Comparison of ENCODE assay signal across 27 mouse cellular contexts in the genomic region with DNA sequence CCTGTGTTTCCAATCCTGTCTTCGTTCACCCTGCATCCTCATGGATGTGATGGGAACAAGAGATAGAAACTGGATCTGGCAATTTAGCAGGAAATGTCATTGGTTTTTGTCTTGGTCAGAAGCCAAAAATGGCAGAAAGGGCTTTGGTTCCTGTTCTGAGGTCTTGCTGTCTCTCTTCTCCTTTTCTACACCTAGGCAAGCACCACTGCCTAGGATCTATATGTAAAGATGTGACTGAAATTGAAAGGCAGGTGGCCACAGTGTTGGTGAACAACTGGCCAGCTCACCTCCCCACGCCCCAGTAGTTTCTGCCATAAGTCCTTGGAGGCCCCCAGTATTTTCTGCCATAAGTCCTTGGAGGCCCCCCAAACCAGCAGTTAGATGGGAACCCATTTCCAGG. TPM values are rescaled to one million over a fixed set of nuclear protein-coding genes. Genes with fewer than 3 reads are reported as not detected.
DNase-seq lines count a peak whose midpoint lies in the region; ATAC-seq and TF ChIP-seq lines count a peak whose summit lies in the region.
"Had no signal": no experiment of that assay in that cellular context is flagged by ENCODE, and none has a peak within 500 bp of the region (broad histone marks: within the 10 kb centered on the region; RNA-seq: fewer than 3 reads in every experiment).

No protein-coding gene starts in this region.

- no peak overlapping the region for H3K9ac ChIP-seq in forebrain, embryonic 13.5 days
- H3K9ac ChIP-seq: embryonic facial prominence, embryonic 13.5 days; forebrain, embryonic 12.5 days; heart, embryonic 13.5 days; hindbrain, embryonic 12.5 days; hindbrain, embryonic 15.5 days; intestine, embryonic 15.5 days had no signal

- no peak overlapping the region for H3K4me3 ChIP-seq in spleen, adult 2 months (ENCODE audit: extremely low read depth, insufficient read depth, insufficient read length)
- H3K4me3 ChIP-seq in forebrain, embryonic 13.5 days = no peak overlapping the region
- H3K4me3 ChIP-seq: embryonic facial prominence, embryonic 10.5 days; embryonic facial prominence, embryonic 13.5 days; erythroblast, embryonic 14.5 days; forebrain, embryonic 12.5 days; heart, adult 2 months; heart, embryonic 10.5 days; heart, embryonic 13.5 days; hindbrain, embryonic 12.5 days; hindbrain, embryonic 15.5 days; intestine, embryonic 15.5 days had no signal

- WGBS in spleen, adult 2 months = 88% methylated on average over 2 of the region's 2 CpGs
- 98% methylated on average over 2 of the region's 2 CpGs for WGBS in forebrain, embryonic 13.5 days

- peaks cover 4% of the 10 kb centered on the region for H3K4me1 ChIP-seq in spleen, adult 2 months (ENCODE audit: control insufficient read depth, insufficient read depth, insufficient read length)
- no peaks in the 10 kb centered on the region for H3K4me1 ChIP-seq in forebrain, embryonic 13.5 days
- H3K4me1 ChIP-seq: forebrain, embryonic 12.5 days; heart, embryonic 10.5 days; heart, embryonic 13.5 days; hindbrain, embryonic 12.5 days; hindbrain, embryonic 15.5 days; intestine, embryonic 15.5 days had no signal

- H3K36me3 ChIP-seq in spleen, adult 2 months (ENCODE audit: control insufficient read depth, insufficient read depth, low read length) = no peaks in the 10 kb centered on the region
- H3K36me3 ChIP-seq in splenic B cell, adult 2 months (ENCODE audit: control insufficient read depth, insufficient read depth, low read length, poor library complexity, severe bottlenecking) = no peaks in the 10 kb centered on the region
- H3K36me3 ChIP-seq in forebrain, embryonic 13.5 days (ENCODE audit: poor library complexity, severe bottlenecking) = no peaks in the 10 kb centered on the region
- H3K36me3 ChIP-seq: embryonic facial prominence, embryonic 10.5 days; embryonic facial prominence, embryonic 13.5 days; forebrain, embryonic 12.5 days; heart, embryonic 10.5 days; heart, embryonic 13.5 days; hindbrain, embryonic 12.5 days; hindbrain, embryonic 15.5 days; intestine, embryonic 15.5 days had no signal

- peak overlapping the region; percentile 23; the same call in 1 of the 2 replicates for H3K27ac ChIP-seq in spleen, adult 2 months (ENCODE audit: insufficient read depth, low read length)
- H3K27ac ChIP-seq in forebrain, embryonic 13.5 days = no peak overlapping the region
- H3K27ac ChIP-seq: embryonic facial prominence, embryonic 10.5 days; embryonic facial prominence, embryonic 13.5 days; forebrain, embryonic 12.5 days; heart, adult 2 months; heart, embryonic 10.5 days; heart, embryonic 13.5 days; hindbrain, embryonic 12.5 days; hindbrain, embryonic 15.5 days; intestine, embryonic 15.5 days had no signal

- no peak for TF ChIP-seq POLR2A in spleen, adult 2 months (IDR thresholded peaks at IDR 0.05; ENCODE audit: low read depth, low read length)

- ATAC-seq in common myeloid progenitor, adult 5-6 weeks (replicated peaks; ENCODE audit: low read depth, poor library complexity, severe bottlenecking) = peak; percentile 25; the same call in 1 of the 2 replicates
- peak; percentile 71 for ATAC-seq in megakaryocyte, adult 5-6 weeks (ENCODE audit: poor library complexity, severe bottlenecking)
- ATAC-seq in forebrain, embryonic 13.5 days = no peak
- ATAC-seq: forebrain, embryonic 16.5 days; intestine, embryonic 15.5 days had no signal

- TF ChIP-seq CTCF in spleen, adult 2 months (IDR thresholded peaks at IDR 0.05; ENCODE audit: extremely low read depth, insufficient read depth, insufficient read length, insufficient replicate concordance) = no peak

- DNase-seq in spleen, adult 2 months (ENCODE audit: low read depth in 1 of 2, low spot score in 2 of 2) = no peak
- no peak for DNase-seq in spleen, adult 18-20 months
- peak; percentile 39 for DNase-seq in splenic B cell, adult 2 months (ENCODE audit: low read depth, low spot score)
- no peak for DNase-seq in layer of hippocampus, postnatal 36 days
- DNase-seq in adrenal gland, adult 8-10 months = no peak
- DNase-seq: adrenal gland, adult 2 months; adrenal gland, postnatal 25 days; cerebellum, adult 11 months; cerebellum, adult 2 months; cerebellum, adult 9-11 months; cerebellum, postnatal 25 days; embryo, embryonic 11 days; gastrocnemius, postnatal 14 days; heart, adult 2 months had no signal

- H3K9me3 ChIP-seq in forebrain, embryonic 13.5 days (replicated peaks) = no peaks in the 10 kb centered on the region
- H3K9me3 ChIP-seq: embryonic facial prominence, embryonic 10.5 days; embryonic facial prominence, embryonic 13.5 days; forebrain, embryonic 12.5 days; heart, embryonic 10.5 days; heart, embryonic 13.5 days; hindbrain, embryonic 12.5 days; hindbrain, embryonic 15.5 days; intestine, embryonic 15.5 days had no signal

- no peaks in the 10 kb centered on the region for H3K27me3 ChIP-seq in spleen, adult 2 months (ENCODE audit: control insufficient read depth, insufficient read depth, low read length)
- no peaks in the 10 kb centered on the region for H3K27me3 ChIP-seq in splenic B cell, adult 2 months (ENCODE audit: control insufficient read depth, insufficient read depth, low read length, poor library complexity, severe bottlenecking)
- H3K27me3 ChIP-seq in forebrain, embryonic 13.5 days = no peaks in the 10 kb centered on the region
- H3K27me3 ChIP-seq: embryonic facial prominence, embryonic 13.5 days; forebrain, embryonic 12.5 days; heart, embryonic 13.5 days; hindbrain, embryonic 12.5 days; hindbrain, embryonic 15.5 days; intestine, embryonic 15.5 days had no signal

- H3K4me2 ChIP-seq in forebrain, embryonic 13.5 days = no peak overlapping the region
- H3K4me2 ChIP-seq: embryonic facial prominence, embryonic 13.5 days; forebrain, embryonic 12.5 days; heart, embryonic 13.5 days; hindbrain, embryonic 12.5 days; hindbrain, embryonic 15.5 days; intestine, embryonic 15.5 days had no signal

RNA-seq across cellular contexts. Expression of gene Dgkh, which starts 16.1 kb away (rescaled TPM):
- 0.69 and 0.82 TPM in 2 replicates for polyA plus RNA-seq in spleen, adult 2 months (2012; rRNA removed)
- 0.23 and 0.87 TPM in 2 replicates for total RNA-seq in common myeloid progenitor, adult 5-6 weeks (2017)
- 4.8 and 5.9 TPM in 2 replicates for total RNA-seq in megakaryocyte, adult 5-6 weeks (2015)
- 3.5 and 5.9 TPM in 2 replicates for total RNA-seq in megakaryocyte, adult 5-6 weeks (2017)
- total RNA-seq in layer of hippocampus, postnatal 36 days (2021) = 100 to 1,000 TPM in 1 of 2 experiments, 10 to 100 TPM in 1; 98.9 to 121 TPM
- polyA plus RNA-seq in forebrain, embryonic 13.5 days (2015; fragmentation: Nextera tagmentation; extraction: Ambion mirVana) = 1.2 and 1.4 TPM in 2 replicates
- 10 to 100 TPM in 2 of 4 experiments, 1 to 10 TPM in 2; 5.9 to 18.9 (median 10.0) TPM for total RNA-seq in adrenal gland, adult 8-10 months (2022)
- polyA plus RNA-seq: erythroblast, embryonic 14.5 days had no signal

Comparison
In these comparisons a context has a peak if more than half of its experiments do, and no peak if none do; other contexts are left out.
1. RNA of gene Dgkh, which starts 16.1 kb away (total RNA-seq): 98.9 to 121 TPM in layer of hippocampus, postnatal 36 days; 5.9 to 18.9 TPM in adrenal gland, adult 8-10 months, 3.5 to 5.9 TPM in megakaryocyte, adult 5-6 weeks and 0.23 to 0.87 TPM in common myeloid progenitor, adult 5-6 weeks; every median in the first group is over 4 times any median in the second.